Mouse (Mus musculus) testis, postnatal 10 days (tissue): Measurements from ENCODE around the gene Adamtsl2.

Experiments used
- DNase-seq: peaks from one replicate; pipeline ENCODE4 v3.0.0; 2021; ENCODE audit warnings: low spot score

Adamtsl2 gene

DNA sequence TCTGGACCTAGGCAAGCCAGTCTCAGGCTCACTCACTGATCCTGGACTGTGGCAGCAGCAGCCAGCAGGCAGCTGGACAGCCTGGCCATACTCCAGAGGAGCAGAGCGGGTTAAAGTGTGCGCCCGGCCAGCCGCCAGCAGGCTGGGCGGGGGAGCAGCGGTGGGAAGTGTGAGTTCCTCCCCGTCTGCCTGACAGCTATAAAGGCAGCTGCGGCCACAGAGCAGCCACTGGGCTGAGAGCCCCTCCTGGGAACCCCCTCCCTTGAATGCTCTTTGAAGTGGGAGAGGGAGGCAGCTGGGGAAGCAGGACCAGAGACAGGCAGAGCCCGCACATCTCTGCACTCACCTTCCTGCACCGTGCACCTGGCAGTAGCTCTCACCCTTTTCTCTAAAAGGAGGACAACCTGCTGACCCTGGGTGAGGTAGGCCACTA, at the start of gene Adamtsl2:
Gene Adamtsl2, plus strand, starts transcription at position 228 of the 433 bp plus-strand sequence.
- peak; percentile 87 for DNase-seq

DNA sequence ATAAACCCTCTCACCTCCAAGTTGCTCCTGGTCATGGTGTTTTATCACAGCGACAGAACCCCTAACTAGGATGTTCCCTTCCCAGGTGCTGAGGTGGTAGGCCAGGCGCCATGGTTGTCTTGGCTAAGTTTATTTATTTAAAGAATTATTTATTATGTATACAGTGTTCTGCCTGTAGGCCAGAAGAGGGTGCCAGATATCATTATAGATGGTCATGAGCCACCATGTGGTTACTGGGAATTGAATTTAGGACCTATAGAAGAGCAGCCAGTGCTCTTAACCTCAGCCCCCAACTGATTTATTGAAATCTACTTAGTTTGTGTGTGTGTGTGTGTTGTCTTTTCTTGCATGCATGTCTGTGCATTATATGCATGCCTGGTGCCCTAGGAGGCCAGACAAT, 46.8 kb upstream of the Adamtsl2 start:
- no peak for DNase-seq

DNA sequence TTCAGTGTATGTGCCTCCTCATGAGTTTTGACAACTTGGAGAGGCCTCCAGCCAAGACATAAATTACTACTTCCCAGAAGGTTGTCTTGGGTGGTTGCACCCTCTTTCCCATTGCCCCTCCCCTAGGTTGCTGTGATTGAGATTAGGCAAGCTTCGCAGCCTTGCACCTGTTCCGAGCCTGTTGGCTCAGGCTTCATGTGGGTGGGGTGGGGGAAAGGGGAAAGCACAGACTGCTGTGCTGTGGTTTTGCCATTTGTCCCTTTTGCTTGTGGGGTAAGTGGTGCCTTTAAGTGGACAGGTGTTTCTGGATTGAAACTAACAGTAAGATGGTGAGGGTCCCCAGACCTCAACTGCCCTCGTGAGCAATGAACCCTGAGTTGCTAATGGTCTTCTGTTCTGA, 43.2 kb upstream of the Adamtsl2 start:
- DNase-seq = no peak

DNA sequence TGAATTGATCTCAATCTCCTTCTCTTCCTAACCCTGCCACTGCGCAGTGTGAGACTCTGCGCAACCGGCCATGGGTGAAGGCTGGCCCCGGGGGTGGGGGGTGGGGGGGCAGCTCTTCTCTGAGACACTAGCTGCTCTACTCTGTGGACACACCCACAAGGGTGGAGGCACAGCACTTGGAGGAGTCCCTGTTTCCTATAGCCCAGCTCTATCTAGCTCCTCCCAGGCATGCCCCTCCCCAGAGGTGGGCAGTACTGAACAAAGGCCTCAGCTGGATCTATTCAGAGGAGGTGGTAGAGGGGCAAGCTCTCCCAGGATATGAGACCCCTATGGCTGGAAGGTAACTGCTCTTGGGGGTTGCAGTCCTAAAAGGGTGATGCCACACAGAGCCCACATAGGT, 42.2 kb upstream of the Adamtsl2 start:
- DNase-seq = no peak

DNA sequence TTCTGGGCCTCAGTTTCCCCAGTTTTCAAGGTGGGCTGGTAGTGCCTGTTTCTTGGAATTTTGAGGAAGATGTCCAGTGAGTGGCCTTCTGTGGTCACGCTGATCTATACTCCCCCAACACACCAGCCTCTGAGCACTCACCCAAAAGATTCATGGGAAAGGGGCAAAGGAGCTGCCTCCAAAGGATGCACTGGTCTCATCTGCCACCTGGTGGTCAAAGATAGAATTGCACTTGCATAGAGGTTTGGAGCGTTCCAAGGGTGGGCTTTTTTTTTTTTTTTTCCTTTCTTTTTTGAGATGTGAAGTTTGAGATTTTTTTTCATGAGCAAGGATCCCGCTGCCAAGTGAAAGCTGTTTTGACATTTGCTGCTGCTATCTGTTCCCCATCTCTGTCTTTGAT, 40.6 kb upstream of the Adamtsl2 start:
- DNase-seq = peak; percentile 89

DNA sequence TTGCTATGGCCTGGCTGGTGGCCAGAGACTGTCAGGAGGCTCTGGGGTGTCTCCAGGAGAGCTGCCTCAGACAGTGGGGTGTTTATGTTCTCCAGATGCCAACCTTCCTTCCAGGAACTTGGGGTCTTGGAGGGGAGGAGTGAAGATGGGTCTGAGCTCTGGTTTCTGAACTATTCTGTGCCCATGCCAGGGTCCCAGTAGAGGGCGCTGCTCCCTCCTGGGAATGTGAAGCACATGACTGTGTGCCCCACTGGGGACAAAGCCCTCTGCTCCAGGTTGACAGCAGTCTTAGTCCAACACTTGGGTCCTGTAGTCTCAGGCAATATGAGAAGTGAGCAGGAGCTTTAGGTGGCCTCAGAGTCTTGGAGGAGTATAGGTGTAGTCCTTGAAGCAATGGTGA, 39.9 kb upstream of the Adamtsl2 start:
- peak; percentile 74 for DNase-seq

DNA sequence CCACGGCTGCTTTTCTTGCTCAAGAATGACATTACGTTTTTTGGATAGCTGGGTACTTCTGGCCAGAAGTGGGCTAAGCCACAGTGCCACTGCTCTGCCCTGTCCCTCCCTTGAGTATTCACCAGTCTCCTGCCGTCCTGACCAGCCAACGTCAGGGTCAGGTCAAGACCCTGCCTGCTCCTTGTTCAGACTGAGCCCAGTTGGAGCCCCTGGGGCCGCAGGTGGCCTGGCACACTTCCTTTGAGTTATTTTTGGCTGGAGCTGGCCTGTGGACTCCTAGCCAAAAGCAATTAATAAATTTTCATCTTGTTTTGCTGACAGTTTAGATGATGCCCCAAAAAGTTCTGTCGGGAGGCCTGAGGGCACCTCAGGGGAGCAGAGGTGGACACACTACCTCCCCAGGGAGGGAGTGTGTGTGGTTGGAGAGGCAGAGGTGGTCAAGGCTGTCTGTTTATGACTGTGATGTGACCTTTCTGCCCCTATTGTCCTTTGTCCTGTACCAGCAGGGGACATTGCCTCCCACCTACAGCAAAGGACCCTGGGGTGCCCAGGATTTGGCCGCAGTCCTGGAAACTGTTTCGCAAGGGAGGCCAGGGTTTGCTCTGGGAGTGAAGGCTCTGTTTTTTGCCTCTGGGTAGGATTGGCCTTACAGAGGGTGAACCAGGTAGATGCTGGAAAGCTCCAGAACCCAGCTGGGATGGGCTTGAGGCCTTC, 36.9 kb upstream of the Adamtsl2 start:
- no peak for DNase-seq

DNA sequence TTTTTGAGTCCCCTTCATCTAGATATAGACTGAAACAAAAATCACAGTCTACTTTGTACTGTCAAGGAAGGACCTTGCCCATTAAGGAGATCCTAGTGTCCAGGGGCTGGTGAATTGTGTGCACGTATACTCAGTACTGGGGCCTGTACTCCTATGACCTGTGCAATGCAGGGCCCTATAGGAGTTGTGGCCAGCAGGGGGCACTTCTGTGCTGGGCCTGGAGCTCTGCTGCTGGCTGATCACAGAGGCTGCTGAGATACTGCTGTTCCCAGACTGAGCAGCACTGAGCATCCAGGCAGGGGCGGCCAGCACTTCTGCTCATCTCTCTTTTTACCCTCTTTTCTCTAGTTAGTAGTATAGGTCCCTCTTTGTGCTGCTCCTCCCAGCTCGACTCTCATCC, 35.7 kb upstream of the Adamtsl2 start:
- peak; percentile 95 for DNase-seq

DNA sequence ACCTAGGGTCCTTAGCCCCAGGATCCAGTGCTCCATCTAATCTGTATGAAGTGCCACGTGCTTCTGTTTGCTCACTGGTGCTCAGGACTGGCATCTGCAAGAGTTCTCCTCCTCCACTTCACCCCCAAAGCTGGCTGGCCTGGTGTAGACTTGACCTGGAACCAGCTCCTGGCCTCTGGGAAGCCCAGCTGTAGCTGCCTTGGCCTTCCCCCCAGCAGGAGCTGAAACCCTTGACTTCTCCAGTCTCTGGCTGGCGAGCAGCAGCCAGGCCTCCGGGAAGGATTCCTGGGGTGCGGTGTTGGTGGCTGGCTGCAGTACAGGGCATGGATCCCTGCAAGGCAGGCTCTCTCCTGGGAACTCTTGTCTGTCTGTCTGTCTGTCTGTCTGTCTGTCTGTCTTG, 35.0 kb upstream of the Adamtsl2 start:
- DNase-seq = no peak

DNA sequence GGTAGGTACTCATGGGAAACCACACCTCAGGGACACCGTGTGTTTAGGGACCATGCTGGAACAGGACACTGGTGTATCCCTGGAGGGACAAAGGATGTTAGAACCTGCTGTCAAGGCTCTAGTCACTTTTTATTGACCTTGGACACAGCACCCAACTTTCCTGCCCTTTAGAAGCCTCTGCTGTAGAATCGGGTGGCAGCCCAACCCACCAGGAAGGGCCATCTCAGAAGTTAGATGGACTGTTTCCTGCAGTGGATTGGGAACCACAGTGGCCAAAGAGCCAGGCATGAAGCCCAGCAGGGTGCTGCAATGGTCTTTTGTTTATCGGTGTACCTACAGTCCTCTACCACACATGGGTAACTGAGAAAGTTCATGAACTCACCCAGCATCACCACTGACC, 34.5 kb upstream of the Adamtsl2 start:
- DNase-seq = no peak

DNA sequence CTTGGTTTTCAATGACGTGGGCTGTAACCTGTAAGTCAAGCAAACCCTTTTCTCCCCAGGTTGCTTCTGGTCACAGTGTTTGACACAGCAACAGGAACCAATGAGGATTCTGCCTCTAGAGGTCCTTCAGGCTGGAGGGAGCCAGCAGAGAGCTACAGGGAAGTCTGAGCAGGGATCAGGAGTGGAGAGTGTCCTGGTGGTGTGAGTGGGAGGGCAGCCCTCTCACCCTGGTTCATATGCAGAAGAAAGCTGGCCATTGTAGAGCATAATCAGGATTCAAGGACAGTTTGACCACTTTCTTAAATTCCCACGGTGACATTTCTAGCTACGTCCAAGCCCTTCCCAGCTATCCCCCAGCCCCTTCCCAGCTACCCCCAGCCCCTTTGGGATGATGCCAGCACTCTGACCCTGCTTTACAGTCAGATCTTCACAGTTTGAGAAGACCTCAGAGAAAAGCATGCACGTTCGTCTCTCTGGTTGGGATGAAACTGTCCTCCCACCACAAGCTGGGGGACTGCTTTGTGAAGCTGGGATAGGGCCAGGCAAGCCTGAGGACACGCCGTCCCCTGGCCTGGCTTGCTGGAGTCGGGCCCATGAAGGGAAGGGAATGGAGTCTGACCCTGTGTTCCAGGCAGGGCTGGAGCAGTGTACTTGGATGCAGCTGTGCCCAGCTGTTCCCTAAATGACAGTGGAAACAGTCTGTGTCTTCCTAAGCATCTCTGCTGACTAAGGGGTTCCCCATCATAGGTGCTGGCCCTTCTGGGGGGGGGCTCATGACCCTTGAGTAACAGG, 33.0 kb upstream of the Adamtsl2 start:
- peak; percentile 89 for DNase-seq

DNA sequence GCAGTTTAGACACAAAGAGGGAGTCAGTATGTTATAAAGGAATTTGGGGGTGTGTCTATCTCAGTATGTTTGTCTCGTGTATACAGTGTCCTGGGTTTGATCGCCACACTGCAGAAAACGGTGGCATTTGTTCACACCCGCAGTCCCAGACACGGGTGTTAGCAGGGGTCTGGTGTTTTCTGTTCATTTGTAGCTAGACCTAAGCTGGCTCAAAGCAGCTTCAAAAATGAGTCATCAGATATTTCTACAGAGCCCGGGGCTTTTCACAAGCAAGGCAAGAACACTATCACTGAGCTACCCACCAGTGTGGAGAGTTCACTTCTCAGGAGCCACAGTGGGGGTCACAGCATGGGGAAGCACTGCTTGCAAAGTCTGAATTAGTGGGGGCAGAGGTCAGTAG, 29.8 kb upstream of the Adamtsl2 start:
- no peak for DNase-seq

DNA sequence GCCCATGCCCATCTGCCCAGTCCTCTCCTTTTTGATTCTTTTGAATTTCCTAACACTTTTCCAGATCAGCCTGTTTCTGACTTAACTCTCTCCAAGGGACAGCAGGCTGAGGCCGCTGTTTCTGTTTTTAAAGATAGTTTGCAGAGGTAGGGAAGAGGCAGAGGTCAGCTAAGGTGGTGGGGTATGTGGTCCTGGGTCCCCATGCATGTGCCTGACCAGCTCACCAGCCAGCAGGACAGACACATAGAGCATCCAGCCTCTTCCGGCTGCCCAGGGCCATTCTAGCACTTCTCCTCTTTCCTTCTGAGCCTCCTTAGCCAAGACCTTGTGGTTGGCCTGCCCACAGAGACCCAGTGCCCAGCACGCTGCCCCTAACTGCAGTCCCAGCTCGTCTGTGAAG, 20.9 kb upstream of the Adamtsl2 start:
- DNase-seq = no peak

DNA sequence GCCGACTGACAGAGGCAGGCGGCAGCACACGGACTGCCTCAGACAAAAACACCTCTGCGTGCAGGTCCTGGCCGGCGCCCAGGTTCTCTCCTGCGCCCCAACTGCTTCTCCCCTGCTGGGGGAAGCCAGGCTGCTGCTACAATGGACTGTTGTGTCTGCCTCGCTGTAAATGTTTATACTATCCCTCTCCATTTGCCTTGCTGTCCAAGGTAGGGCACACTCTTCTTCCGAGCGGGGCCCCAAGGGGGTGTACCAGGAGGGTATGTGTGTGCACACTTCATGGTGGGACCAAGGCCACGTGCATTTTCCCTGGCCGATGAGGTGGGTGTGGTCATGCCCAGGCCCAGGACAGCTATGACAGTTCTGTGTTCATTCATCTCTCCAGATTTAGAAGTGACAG, 20.4 kb upstream of the Adamtsl2 start:
- no peak for DNase-seq

DNA sequence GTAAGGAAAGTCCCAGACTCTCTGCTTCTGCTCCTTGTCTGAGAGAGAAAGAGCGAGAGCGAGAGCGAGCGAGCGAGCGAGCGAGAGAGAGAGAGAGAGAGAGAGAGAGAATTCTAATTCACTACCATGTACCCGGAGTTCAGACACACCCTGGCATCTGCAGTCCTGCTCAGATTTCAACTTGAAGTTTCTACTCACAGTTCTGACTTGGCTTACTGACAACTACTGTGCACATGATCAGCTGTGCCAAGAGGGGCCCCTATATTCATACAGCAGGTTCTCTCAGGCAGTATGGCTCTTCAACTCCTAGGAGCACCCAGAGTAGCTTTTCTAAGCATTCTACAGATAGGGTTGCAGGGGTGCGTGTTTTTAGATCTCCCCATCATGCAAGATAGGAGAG, 20.0 kb upstream of the Adamtsl2 start:
- DNase-seq = no peak

DNA sequence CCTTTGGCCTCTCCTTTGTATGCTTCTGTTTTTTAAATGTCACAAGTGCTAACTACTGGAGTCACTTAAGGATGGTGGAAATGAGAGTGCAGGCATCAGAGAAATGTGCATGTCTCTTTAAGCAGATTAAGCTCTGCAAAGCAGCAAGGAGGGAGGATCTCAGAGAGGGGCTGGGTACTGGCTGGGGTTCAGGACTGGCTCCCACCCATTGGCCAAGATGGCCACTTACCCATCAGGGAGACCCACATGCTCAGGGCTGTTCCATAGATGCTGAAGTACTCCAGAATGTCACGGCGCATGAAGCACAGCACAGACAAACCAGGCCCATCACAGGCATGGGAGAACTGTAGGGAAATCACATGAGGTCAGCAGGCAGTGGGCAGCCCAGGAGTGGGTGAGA, 12.1 kb upstream of the Adamtsl2 start:
- DNase-seq = no peak

DNA sequence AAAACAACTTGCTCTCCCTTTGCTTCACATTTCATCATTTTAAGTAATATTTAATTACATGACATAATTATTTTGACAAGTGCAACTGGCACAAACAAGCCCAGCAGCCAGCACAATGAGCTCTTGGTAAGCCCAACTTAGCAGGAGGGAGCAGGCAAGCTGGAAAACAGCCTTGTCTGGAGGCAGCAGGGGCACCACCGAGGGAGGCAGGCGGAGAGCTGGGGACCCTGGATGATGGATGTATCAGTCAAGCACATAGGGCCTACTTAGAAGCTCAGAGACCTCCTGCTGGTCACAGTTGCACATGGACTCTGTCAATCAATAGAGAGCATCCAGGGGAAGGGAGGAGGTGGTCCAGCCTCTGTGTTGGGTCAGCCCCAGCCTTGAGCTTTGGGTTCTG, 11.2 kb upstream of the Adamtsl2 start:
- DNase-seq = no peak

DNA sequence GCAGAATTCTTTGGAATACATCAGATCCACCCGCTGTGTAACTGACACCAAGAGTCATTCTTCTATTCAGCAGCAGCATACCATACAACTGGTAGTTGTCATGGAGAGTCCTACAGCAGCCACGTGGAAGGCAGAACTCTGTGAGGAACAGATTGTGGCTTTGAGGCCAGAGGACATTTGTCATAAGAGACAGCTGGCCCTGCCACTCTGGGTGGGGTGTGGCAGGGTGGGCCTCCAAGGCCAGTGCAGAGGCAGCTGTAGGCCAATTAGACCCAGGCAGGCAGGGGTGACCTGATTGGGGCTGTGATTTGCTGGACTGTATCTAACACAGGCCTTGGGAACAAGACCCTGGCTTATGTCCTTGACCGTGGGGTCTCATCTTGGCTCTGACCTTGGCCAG, 9.5 kb upstream of the Adamtsl2 start:
- no peak for DNase-seq

DNA sequence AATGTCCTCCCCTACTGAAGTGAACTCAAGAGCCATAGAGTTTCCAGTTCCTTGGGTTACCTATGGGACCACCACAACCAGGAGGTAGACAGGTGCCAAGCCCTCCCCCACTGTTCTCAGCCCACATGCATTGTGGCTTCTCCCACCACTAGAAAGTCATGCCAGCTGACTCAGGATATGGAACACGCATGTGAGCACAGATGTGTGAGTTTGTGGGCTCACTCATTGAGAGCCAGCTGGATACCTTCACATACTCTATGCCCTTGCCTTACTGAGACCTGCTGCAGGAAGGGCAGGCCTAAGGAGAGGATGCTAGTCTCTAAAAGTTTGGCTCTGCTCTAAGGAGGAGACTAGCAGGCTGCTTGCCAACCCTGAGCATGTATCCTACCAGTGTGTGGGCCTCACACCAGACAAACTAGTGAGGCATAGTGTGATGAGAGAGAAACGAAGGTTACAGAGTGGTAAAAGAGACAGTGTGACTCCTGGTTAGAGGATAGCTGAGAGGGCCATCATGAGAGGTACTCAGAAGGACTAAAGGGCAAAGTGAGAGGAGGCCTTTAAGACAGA, 8.8 kb upstream of the Adamtsl2 start:
- DNase-seq = no peak

DNA sequence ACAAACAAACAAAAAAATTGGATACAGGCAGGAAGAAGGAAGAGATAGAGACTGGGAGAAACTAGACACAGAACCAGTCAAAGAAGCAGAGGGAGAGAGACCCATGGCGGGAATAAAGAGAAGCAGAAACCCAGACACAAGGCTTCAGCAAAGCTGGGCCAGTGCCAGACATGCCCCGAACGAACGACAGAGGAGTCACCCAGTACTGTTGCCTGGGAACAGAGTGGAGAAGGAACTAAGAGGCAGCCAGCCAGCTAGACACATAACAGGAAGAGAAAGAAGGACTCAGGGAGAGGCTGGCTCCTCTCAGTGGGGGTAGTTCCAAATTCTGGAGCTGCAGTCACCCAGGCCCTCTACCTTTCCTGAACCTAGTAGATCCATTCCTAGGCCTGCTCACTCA, 8.0 kb upstream of the Adamtsl2 start:
- peak; percentile 82 for DNase-seq

DNA sequence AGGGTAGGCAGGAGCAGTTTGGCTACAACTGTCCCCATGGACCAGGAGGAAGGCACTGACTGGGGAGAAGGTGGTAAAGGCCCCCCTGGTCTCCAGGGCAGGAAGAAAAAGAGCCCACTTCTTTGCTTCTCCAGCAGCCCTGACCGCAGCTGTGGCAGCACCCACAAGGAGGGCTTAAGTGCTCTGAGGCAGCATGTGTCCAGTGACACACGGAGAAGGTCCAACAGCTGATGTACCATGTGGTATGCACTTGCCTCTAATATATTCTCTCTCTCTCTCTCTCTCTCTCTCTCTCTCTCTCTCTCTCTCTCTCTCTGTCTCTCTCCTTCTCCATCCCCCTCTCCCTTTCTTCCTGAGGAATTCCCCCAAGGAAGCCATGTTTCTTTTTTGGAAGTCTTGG, 7.2 kb upstream of the Adamtsl2 start, which contains the start of gene Mymk:
Gene Mymk, minus strand, starts transcription at position 202 of the 400 bp plus-strand sequence.
- no peak for DNase-seq

DNA sequence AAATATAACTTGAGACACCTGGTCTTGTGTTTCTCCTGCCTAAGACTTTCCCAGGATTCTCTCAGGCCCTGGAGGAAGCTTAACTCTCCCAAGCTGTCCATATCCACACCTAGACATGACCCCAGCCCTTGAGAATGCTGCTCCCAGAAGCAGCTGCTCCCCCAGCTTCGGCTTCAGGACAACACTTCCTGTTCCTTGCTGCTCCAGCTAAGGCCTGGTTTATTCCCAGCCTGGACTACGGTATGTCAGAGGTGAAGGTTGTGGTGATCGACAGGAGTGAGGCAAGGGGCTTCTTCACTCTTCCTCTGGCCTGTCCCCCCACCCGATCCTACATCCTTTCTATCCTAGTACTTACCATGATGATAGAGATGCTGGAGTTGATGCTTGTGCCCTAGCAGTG, 5.8 kb upstream of the Adamtsl2 start:
- DNase-seq = no peak

DNA sequence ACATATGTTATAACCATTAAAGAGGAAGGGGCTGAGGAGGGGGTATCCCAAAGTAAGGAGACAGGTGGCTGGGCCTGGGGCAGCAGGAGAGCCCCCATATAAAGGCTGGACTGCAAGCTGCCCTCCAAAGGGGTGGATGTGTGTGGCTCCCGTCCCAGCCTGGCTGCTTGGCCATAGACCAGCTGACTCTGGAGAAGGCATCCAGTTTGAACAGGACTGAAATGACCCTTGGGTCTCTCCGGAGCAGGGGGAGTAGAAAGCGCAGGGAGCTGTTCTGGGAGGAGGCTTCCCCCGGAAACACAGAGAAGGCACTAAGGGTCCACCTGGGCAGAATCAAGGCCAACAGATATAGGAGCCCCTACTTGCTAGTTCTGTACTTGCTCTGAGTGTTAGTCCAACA, 4.4 kb upstream of the Adamtsl2 start:
- peak; percentile 63 for DNase-seq
